Mouse (Mus musculus) embryo, embryonic 9.5 days (tissue): ENCODE measurements at regions not wholly inside any gene's neighbourhood (a gene's known extent, or its start where the extent isn't known, plus 50 kb on each side); places are given as distances from the start of the nearest gene placed in this dataset.

ENCODE experiments used
- DNase-seq: peaks from one replicate; pipeline ENCODE4 v3.0.0-alpha.2; 2017; ENCODE audit errors: extremely low spot score

DNA sequence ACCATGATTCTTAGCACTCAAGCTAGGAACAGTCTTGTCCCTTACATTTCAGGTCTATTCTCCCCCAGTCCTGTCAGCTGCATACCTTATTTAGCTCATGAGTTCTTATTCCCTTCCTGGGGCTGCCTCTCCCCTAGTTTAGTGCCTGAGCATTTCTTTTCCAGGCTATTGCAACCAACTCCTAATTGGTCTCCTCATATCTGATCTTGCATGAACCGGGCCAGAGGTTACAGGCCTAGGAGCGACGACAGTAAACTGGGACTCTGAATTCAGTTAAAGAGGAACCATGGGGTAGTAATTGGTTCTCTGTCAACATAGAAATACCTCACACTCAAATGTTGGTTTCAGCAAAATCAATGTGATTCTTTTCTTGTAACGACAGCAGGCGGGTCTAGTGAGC lies 195.9 kb downstream of the Kit start:
- no peak for DNase-seq

DNA sequence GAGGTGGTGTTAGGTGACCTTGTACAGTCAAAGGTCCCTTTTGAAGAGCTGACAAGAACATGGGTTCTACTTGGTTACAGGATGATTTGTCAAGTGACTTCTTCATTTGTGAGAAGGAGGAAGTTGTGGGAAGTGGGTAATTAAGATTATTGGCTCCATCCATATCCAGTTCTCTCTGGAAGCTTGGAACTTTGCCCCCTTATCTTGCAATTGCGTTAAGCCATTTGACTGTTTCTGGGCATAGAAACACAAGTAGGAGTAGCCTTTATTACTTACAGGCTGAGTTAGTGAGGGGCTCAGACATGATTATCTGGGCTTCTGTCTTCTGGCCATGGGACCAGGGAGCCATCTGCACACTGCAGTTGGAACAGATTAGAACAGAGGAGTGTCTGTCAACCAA lies 192.5 kb downstream of the Kit start:
- DNase-seq, result no peak

DNA sequence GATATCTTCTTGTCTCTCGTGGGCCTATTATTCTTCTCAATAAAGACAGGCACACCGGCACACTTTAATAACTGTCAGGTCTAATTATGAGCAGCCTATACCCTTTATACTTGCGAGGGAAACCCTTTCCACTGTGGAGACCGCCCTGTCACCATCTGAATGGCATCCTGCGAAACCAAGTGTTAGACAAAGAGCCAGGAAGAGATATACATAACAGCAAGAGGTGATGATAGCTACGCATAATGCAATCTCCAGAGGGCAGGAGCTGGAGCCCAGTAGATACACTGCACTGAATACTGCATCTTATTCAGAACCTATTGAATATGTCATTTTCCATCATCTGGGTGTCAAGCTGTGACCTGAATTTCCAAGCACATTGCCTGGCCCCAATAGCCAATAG lies 187.7 kb downstream of the Kit start:
- no peak for DNase-seq

DNA sequence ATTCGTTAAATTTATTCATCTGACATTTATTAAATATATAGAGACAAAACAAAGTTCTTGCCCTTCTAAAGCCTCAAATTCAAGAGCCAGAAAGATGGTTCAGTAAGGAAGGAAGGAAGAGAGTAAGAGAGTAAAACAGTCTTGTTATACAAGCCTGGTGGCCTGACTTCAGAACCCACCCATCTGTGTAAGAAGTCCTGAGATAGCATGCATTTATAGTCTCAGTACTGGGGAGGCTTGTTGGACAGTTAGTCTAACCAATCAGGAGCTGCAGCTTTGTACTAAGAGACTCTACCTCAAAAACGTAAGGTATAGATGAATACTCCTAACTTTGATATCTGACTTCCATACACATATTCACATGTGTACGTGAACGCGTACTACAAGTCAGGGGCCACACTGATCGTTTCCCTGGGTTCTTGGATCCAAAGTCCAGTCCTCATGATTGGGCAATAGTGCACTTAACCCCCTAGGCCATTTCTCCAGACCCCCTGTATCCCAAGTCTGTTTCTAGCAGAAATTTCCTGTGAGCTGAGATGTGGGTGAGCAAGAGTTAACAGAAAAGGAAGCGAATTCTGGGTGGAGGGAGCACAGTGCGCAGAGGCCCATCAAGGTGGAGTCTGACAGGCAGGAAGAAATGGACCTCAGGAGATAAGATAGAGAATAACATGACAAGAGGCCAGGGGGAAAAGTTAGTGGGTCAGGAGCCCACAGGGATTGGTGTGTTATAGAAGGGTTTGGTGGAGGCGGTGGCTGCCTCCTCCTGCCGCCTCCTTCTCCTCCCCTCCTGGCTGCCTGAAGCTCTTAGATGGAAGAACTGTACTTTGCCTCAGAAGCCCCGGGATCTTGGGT lies 187.0 kb downstream of the Kit start:
- no peak for DNase-seq

DNA sequence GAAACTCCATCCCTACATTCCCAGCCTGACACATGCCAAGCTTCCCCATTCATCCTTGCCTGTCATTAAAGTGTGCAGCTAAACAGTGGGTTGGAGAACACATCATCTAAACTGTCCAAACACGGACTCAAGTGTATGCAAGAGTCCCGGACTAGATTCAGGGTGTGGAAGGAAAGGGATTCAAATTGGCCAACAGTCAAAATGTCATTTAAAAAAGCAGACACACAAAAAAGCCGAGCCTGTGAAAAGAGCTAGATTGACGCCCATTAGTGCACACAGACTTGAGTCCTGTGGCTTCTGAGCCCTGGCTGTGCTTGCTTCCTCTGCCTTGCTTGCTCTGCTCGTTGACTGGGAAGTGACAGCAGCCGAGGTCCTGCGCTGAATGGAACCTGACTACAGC lies 181.5 kb downstream of the Kit start:
- no peak for DNase-seq

DNA sequence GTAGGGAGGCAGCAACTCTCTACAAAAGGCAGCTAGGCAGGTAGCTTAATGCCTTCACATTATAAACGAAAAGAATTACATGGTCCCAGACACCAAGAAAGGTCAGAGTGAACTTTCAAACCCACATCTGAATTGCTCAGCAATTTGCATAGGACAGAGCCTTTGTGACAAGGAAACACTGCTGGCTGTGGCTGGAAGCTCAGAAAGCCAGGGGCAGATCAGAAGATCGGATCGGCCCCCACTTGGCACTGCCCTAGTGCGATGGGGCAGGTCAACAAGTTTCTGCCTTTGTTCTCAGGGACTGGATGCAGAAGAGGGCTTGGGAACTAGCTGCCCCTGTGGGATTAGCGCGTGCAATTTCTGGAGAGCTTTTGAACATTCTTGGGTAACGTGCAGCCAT lies 179.6 kb downstream of the Kit start:
- DNase-seq, result no peak

DNA sequence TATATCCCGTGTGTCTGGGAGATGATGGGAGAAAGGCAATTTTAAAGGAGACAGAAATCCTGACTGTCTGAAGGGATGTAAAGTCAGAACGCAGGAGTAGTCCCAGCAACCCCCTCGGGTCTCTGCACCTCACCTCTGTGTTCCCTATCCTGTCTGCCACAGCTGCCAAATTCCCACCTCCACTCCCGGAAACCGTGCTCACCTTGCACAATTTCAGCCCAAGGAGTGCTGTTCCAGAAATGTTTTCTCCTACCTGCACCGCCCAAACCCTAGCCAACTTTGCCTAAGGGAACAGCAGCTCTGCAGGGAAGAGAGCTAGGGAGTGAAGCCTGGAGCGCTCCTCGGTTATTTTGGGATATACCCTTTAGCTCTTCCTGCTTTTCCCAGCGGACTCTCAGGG lies 170.6 kb downstream of the Kit start:
- DNase-seq, result no peak

DNA sequence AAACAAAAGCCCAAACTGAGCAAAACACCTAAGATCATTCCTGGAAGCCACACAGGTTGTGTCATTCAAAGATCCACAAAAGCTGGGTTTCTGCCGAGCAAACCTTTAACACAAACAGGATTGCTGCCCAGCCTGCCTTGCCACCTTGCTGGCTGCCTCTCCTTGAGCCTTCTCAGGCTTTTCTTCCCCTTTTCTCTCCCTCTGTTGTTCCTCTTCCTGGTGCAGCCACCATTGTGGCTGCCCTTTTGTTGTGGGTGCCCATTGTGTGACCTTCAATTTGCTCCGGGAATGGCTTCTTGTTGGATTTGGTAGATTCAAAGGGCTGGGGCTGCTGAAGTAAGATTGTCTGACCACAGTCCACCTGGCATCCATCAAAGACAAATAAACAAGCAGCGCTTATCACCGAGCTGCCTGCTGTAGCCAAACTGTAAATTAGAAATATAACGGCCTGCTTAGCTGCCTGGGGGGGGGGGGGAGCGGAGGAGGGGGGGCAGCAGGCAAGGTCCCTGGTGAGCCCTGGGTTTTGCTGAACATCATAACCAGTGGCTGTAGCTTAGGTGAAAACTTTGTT lies 169.8 kb downstream of the Kit start:
- DNase-seq, result no peak

DNA sequence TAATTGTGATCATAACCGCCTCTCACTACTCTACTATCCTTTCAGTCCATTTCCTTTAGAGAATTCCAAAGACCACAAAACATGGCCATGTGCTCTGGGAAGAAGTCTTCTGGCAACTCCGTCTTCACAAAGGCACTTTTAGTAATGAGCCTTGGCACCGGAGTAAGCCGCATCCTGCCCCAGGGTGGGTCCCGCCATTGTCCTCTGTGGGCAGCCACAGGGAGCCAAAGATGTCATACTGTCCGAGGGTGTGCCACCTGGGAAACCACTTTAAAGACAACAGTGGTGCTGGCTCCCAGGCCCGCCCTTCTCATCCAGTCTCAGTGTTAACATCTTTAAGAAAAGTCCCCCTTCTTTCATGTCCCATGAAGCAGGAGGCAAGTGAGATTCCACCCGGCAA lies 164.6 kb downstream of the Kit start:
- DNase-seq, result no peak

DNA sequence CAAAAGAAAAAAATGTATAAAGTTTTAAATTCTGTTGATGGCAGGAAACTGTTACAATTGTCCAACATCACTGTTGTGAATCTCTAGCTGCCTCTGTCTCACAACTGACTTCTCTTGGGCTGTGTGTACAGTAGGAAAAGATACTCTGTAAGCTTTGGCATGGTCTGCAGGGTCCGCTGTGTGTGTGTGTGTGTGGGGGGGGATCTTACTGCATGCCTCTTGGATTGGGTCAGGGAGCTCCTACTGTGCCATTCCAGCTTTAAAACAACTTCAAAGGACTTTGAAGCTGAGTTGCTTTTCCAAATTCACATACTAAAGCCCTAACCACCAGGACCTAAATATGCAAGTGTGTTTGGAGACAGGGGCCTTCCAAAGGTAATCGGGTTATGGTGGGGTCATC lies 163.7 kb downstream of the Kit start:
- no peak for DNase-seq

DNA sequence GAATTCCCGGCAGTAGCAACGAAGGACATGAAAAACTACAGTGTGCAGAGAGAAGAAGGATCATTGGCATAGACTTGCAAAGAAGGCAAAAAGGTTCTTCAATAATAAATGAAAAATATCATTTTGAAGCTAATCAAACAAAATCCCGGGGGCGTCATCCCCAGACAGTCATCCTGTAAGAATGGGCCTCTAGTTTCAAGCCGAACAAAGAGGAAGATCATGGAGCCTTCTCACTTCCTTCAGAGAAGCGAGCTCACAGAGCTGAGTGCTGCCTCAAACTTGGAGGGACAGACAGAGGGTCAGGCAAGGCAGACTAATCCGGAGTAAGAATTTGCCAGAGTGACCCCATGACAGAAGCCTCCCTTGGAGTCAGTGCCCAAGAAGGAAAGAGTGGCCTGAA lies 163.0 kb downstream of the Kit start:
- no peak for DNase-seq

DNA sequence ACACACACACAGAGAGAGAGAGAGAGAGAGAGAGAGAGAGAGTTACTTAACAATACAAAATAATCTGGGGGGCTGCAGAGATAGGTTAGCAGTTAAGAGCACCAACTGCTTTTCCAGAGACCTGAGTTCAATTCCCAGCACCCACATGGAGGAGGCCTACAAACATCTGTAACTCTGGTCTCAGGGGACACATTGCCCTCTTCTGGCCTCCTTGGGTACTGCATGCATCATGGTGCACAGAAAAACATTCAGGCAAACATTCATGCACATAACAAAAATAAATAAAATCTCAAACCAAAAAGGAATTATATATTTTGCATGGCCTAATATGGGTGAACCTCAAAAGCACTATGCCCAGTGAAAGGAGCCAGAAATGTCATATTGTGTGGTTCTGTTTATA lies 161.6 kb downstream of the Kit start:
- no peak for DNase-seq

DNA sequence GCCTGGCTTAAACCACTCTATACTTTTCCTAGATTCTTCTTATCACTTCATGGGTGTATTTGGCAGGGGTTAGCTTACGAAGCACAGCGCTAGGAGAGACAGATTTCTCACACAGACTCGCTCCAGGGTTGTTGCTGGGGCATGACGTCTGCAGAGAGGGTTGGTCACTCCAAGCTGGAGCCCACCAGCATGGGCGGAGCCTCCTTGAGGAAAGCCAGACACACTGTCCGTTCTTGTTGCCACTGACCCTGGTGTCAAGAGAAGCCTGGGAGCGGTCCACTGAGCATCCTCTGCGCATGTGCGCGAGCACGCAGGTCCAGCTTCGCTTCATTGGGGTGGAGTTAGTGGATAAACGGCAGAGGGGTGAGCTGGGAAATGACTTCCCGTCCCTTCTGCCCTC lies 159.8 kb downstream of the Kit start:
- no peak for DNase-seq

DNA sequence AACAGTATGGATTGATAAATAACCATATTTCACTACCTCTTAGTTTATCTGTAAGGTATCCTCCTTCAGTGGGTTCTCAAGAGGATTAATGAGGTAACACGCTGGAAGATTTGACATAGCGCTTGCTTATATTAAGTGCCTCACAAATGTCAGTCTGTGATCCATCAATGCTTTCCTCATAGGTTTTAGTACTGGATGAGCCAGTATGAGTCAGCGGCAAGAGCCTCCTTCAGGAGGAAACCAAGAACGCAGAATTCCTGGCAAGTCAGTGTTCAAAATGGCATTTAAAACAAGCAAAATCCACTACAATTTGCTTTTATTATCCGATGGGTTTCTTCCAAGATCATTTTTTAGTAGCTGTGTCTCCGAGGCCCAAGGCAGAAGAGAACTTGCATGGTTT lies 159.3 kb downstream of the Kit start:
- no peak for DNase-seq

DNA sequence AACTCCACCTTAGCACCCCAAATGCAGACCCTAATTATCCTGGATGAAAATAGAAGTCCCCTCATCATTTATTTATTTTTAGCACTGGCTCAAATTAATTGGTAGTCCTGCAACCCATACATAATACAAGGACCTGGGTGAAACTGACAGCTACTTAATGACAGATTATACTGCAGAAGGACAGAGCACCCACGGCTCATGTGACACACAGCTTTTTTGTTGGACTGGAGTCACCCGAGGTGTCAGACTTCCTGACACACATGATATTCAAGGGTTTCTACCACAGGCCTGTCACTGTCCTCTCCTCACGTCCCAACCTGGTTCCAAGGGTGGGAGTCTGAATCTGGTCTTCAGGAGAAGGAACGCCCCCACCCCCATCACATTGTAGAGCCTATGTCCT lies 156.5 kb downstream of the Kit start:
- no peak for DNase-seq

DNA sequence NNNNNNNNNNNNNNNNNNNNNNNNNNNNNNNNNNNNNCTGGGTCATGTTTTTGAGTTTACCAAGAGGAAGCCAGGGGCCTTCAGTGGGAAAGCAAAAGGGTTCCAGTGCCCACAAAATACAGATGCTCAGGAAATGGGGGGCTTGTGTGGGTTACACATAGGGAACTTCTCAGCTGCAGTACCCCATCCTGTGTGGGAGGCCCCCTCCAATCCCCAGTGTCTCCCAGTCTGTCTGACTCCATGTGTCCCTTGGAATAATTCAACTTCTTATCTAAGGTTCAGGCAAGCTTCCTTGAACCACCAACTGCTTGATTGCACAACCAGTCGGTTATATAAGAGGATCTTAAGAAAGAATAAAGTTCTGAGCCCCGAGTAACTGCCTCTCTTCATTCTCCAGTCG lies 156.0 kb downstream of the Kit start:
- DNase-seq, result no peak

DNA sequence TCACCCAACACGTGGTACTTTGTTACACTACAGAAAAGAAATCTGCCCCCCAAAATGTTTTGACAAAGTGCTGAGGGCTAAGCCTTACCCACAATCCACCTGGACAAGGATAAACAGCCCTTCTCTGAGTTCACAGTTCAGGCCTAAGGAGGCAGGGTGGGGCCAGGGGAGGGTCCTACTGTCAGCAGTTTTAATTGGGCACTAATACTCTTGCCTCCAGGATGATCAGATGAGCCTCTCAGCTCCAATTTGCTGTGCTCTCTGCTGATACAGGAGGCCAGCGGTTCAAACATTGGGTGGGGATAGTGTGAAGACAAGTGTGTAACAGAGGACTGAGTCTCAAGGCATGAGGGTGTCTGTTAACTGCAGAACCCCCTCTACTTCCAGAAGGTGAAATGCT lies 146.6 kb downstream of the Kit start:
- no peak for DNase-seq

DNA sequence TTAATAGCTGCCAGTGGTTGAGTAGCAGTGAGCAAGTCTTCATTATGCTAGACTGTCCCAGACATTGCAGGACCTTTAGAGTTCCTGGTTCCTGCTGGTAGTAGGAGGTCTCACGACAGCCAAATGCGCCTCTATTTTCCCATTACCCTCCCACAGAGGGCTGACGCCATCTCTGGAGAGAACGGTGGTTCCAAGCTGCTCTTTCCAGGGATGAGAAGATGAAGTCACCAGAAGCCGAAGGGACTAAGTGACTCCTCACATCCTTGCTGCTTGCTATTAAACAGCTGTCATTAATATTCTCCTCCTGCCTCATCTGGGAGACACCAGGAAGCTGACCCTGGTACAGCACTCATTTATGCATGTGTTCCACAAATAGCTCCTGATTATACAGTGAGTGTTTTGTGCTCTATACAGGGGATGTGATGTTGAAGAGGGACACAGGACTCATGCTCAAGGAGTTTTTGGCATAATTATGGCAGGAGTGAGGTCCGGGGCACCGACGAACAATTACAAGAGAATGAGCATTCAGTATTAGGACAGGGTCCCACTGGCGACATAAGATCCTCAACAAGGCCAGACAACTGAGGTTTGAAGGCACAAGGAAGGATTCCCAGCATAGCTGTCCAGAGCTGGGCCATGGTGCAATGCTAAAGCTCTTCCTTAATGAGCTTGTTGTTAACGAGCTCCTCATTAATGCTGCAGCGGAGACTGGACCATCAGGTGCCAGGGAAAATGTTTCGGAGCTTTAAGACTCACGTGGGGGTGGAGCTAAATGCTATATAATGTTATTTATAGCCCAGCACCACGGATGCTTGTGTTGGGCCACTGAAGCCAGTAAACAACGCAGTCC lies 145.6 kb downstream of the Kit start:
- DNase-seq, result no peak

DNA sequence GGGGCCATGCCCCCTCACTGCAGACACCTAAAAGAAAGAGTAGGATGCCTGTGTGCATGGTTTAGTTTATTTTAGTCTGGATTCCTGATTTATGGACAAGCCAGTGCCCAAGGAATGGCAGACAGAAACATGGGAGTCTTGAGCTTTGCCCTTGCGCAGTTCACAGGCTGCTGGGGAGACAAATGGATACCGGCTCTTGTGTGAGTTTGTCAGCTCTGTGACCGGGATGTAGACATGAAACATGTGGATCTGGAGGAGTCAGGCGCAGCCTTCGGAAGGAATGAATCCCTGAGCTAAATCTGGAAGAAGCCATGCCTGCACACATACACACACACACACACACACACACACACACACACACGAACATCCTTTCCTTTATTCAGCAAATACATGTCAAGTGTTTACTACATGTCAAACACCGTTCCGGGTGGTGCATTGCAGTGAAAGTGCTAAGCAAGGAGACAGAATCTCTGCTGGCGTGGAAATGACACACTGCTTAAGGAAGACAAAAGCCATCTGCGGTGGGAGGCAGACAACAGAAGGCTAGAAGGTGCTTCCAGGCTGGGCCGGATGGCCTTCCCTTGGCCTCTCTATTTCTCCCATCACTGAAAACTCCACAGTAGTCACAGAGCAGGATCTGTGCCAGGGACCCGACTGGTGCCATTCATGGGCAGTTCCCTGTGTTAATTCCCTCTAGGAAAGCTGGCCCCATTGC lies 144.0 kb downstream of the Kit start:
- DNase-seq, result no peak
